Mouse (Mus musculus) MEL (cell line): ENCODE results near the gene Hmgcr. TPM values are rescaled to one million over a fixed set of nuclear protein-coding genes. Genes with fewer than 3 reads are reported as not detected.

ENCODE experiments used
- DNase-seq: peaks from one replicate; pipeline ENCODE4 v3.0.0; 2011; ENCODE audit warnings: low read depth, low spot score
- H3K27ac ChIP-seq: 2 replicates; pipeline ENCODE4 v1.5.1; 2012; ENCODE audit warnings: low read depth, mild to moderate bottlenecking, control low read depth, low read length, moderate library complexity; ENCODE audit not compliant: control insufficient read depth
- H3K27me3 ChIP-seq, 2 experiments: fragments of 150-350 bp in 1 of 2; sonication (generic) in 1 of 2; 2 replicates each; pipeline ENCODE4 v1.6.1; 2012; ENCODE audit warnings: low read length in 2 of 2, mild to moderate bottlenecking in 2 of 2, improper control_type of control experiment in 1 of 2, moderate library complexity in 1 of 2; ENCODE audit not compliant: insufficient read depth in 2 of 2, control insufficient read depth in 1 of 2
- H3K36me3 ChIP-seq, 2 experiments: 2 replicates each; pipeline ENCODE4 v1.6.1; 2012 to 2014; ENCODE audit warnings: low read length in 2 of 2, improper control_type of control experiment in 1 of 2, inconsistent platforms in 1 of 2, mild to moderate bottlenecking in 1 of 2; ENCODE audit not compliant: insufficient read depth in 2 of 2, control insufficient read depth in 1 of 2
- H3K4me1 ChIP-seq, 2 experiments: fragments of 150-350 bp in 1 of 2; sonication (generic) in 1 of 2; 2 replicates each; pipeline ENCODE4 v1.6.1; 2012; ENCODE audit warnings: low read length in 2 of 2, improper control_type of control experiment in 1 of 2, mild to moderate bottlenecking in 1 of 2; ENCODE audit not compliant: insufficient read depth in 2 of 2, control insufficient read depth in 1 of 2
- H3K4me3 ChIP-seq, 2 experiments: fragments of 150-350 bp in 1 of 2; sonication (generic) in 1 of 2; 2 replicates each; pipeline ENCODE4 v1.5.1; 2012; ENCODE audit warnings: low read depth in 2 of 2, low read length in 2 of 2, mild to moderate bottlenecking in 2 of 2, moderate library complexity in 2 of 2, control low read depth in 1 of 2, improper control_type of control experiment in 1 of 2; ENCODE audit not compliant: control insufficient read depth in 1 of 2, insufficient read depth in 1 of 2
- H3K79me2 ChIP-seq: 2 replicates; pipeline ENCODE4 v1.6.1; 2012; ENCODE audit warnings: mild to moderate bottlenecking, low read length, moderate library complexity; ENCODE audit not compliant: control insufficient read depth, poor library complexity, insufficient read depth
- H3K9ac ChIP-seq: 2 replicates; pipeline ENCODE4 v1.6.1; 2012; ENCODE audit warnings: low read depth, mild to moderate bottlenecking, control low read depth, low read length, moderate library complexity; ENCODE audit not compliant: control insufficient read depth, poor library complexity, severe bottlenecking
- H3K9me3 ChIP-seq: fragments of 150-350 bp; sonication (generic); replicated peaks from 2 replicates; pipeline ENCODE4 v1.6.1; 2012; ENCODE audit warnings: mild to moderate bottlenecking, low read length, improper control_type of control experiment, moderate library complexity; ENCODE audit not compliant: insufficient read depth
- BHLHE40 ChIP-seq: IDR thresholded peaks from 2 replicates; pipeline ENCODE4 v1.6.1; 2012; ENCODE audit warnings: low read depth, mild to moderate bottlenecking, inconsistent platforms, low read length, improper control_type of control experiment, borderline replicate concordance
- CHD1 ChIP-seq: IDR thresholded peaks from 2 replicates; pipeline ENCODE4 v1.6.1; 2012; ENCODE audit warnings: low read depth, mild to moderate bottlenecking, inconsistent platforms, low read length, improper control_type of control experiment
- ETS1 ChIP-seq: IDR thresholded peaks from 2 replicates; pipeline ENCODE4 v1.6.1; 2012; ENCODE audit warnings: low read depth, mild to moderate bottlenecking, inconsistent platforms, low read length, improper control_type of control experiment, moderate library complexity
- GATA1 ChIP-seq: IDR thresholded peaks from 2 replicates; pipeline ENCODE4 v1.6.1; 2011; ENCODE audit warnings: low read depth, low read length, improper control_type of control experiment
- JUND ChIP-seq: IDR thresholded peaks from 2 replicates; pipeline ENCODE4 v1.6.1; 2011; ENCODE audit warnings: low read depth, mild to moderate bottlenecking, improper control_type of control experiment, low read length
- MAFK ChIP-seq: IDR thresholded peaks from 2 replicates; pipeline ENCODE4 v1.6.1; 2011; ENCODE audit warnings: low read depth, mild to moderate bottlenecking, low read length, improper control_type of control experiment, borderline replicate concordance
- MEF2A ChIP-seq: IDR thresholded peaks from 2 replicates; pipeline ENCODE4 v1.6.1; 2014; ENCODE audit warnings: low read depth, mild to moderate bottlenecking, inconsistent platforms, low read length, improper control_type of control experiment; ENCODE audit not compliant: poor library complexity, insufficient replicate concordance, severe bottlenecking; ENCODE audit errors: extremely low read depth
- MXI1 ChIP-seq: IDR thresholded peaks from 2 replicates; pipeline ENCODE4 v1.6.1; 2011; ENCODE audit warnings: mild to moderate bottlenecking, low read depth, low read length, improper control_type of control experiment
- POLR2AphosphoS2 ChIP-seq: IDR thresholded peaks from 2 replicates; pipeline ENCODE4 v1.6.1; 2011; ENCODE audit warnings: low read length, improper control_type of control experiment
- SIN3A ChIP-seq: IDR thresholded peaks from 2 replicates; pipeline ENCODE4 v1.6.1; 2012; ENCODE audit warnings: low read length, improper control_type of control experiment, inconsistent platforms
- USF1 ChIP-seq: IDR thresholded peaks from 2 replicates; pipeline ENCODE4 v1.6.1; 2014; ENCODE audit warnings: low read depth, mild to moderate bottlenecking, inconsistent platforms, low read length, improper control_type of control experiment, moderate library complexity
- ZMIZ1 ChIP-seq: IDR thresholded peaks from 2 replicates; pipeline ENCODE4 v1.6.1; 2012; ENCODE audit warnings: low read depth, mild to moderate bottlenecking, inconsistent platforms, low read length, improper control_type of control experiment, moderate library complexity
- polyA plus RNA-seq, 2 experiments: library from polyadenylated mRNA; stranded (reverse) in 1 of 2; unstranded in 1 of 2; fragments of >175 nt in 1 of 2; fragments of >200 nt in 1 of 2; gene quantifications; 2 replicates each; pipeline versions ENCODE4 v1.2.1 to v1.2.4; 2012; ENCODE audit warnings: low replicate concordance in 2 of 2, low read depth in 1 of 2; ENCODE audit not compliant: insufficient read length in 2 of 2, insufficient read depth in 1 of 2, missing spikeins in 1 of 2
- total RNA-seq: library from RNA; depleted of rRNA; stranded (reverse); fragments of 300-350 nt; gene quantifications from 2 replicates; pipeline ENCODE4 v1.2.3, GENCODE M21; 2012; rRNA removed

Gene Hmgcr
- total and polyA plus RNA-seq, 3 experiments = 52.5 to 69.8 TPM; not detected in 1

- Histone ChIP-seq H3K9me3 (no peaks in the 10 kb centered on the region), H3K79me2 (no peaks in the 10 kb centered on the region), H3K36me3 (peaks cover 0 to 5% of the 10 kb centered on the region in 2 experiments; a peak in 1 of 4 replicates), H3K27ac (no peak overlapping the region), H3K9ac (no peak overlapping the region), H3K4me3 (no peak overlapping the region), H3K27me3 (no peaks in the 10 kb centered on the region), H3K4me1 (no peaks in the 10 kb centered on the region)
- no peak for DNase-seq
- TF ChIP-seq ETS1 (no peak), BHLHE40 (no peak)
These were observed 66.5 kb downstream of the Hmgcr start for GRCm38 (mm10) chr13:96604242-96604641.

- Histone ChIP-seq H3K9ac (no peak overlapping the region), H3K4me3 (no peak overlapping the region), H3K27me3 (no peaks in the 10 kb centered on the region; a peak in 1 of 4 replicates), H3K79me2 (no peaks in the 10 kb centered on the region), H3K27ac (no peak overlapping the region), H3K9me3 (no peaks in the 10 kb centered on the region), H3K4me1 (no peaks in the 10 kb centered on the region), H3K36me3 (peaks cover 0 to 7% of the 10 kb centered on the region in 2 experiments; a peak in 2 of 4 replicates)
- TF ChIP-seq ZMIZ1 (no peak), BHLHE40 (no peak), POLR2AphosphoS2 (no peak), USF1 (no peak), SIN3A (no peak), CHD1 (no peak), MAFK (no peak), ETS1 (no peak), GATA1 (no peak), MXI1 (no peak), JUND (no peak), MEF2A (no peak)
- no peak for DNase-seq
These were observed 71.6 kb downstream of the Hmgcr start for GRCm38 (mm10) chr13:96599182-96599581.

Other genes with a start within 250 kb of the Hmgcr start
- 0.03 and 0.12 TPM in 2 replicates for gene Ankdd1b, start 199.7 kb downstream of the Hmgcr start, total RNA-seq
- gene Ankdd1b, start 199.7 kb downstream of the Hmgcr start, polyA plus RNA-seq = not detected
- not detected in 2 replicates for gene Gm17622, start 180.2 kb downstream of the Hmgcr start, total RNA-seq
- gene Gm17622, start 180.2 kb downstream of the Hmgcr start, polyA plus RNA-seq = not detected
- 2.8 and 2.9 TPM in 2 replicates for gene Polk, start 128.4 kb downstream of the Hmgcr start, total RNA-seq
- gene Polk, start 128.4 kb downstream of the Hmgcr start, polyA plus RNA-seq = 1 to 10 TPM in 1 of 2 experiments, not detected in 1; 3.6 TPM
- gene Col4a3bp, start 128.3 kb downstream of the Hmgcr start, total RNA-seq = 8.8 and 8.9 TPM in 2 replicates
- 10 to 100 TPM in 1 of 2 experiments, not detected in 1; 12.1 TPM for gene Col4a3bp, start 128.3 kb downstream of the Hmgcr start, polyA plus RNA-seq
- not detected in 2 replicates for gene Ankrd31, start 77.3 kb upstream of the Hmgcr start, total RNA-seq
- gene Ankrd31, start 77.3 kb upstream of the Hmgcr start, polyA plus RNA-seq = not detected